Mouse (Mus musculus): ENCODE measurements around the gene Phlpp1. TPM values are rescaled to one million over a fixed set of nuclear protein-coding genes. Genes with fewer than 3 reads are reported as not detected.

Phlpp1 gene
- total RNA-seq, 1 experiment from 2014 or later = 21.5 TPM

GRCm38 (mm10) chr1:106160916-106161315 lies 10.6 kb upstream of the Phlpp1 start:
- no peak for ATAC-seq (ENCODE audit: extremely low read depth, insufficient number of reproducible peaks, low FRiP score, poor library complexity, severe bottlenecking)

DNA sequence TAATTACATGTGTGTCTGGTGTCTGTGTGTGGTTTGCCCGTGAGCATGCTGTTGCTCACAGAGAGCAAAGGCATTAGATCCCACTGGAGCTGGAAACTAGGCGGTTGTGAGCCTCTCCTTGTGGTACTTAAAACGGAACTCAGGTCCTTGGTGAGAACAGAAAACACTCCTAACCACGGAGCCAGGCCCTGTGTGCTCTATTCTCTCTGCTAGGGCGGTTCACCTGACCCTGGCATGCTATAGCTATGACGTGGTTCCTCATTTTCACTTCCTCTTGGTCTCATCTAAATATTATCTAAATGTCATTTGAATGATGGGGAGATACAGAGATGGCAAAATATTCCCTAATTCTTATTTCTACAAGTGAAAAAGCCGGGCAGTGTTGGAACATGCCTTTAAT lies 9.0 kb upstream of the Phlpp1 start:
- ATAC-seq (ENCODE audit: extremely low read depth, insufficient number of reproducible peaks, low FRiP score, poor library complexity, severe bottlenecking) = peak; percentile 98

- no peak for ATAC-seq (ENCODE audit: extremely low read depth, insufficient number of reproducible peaks, low FRiP score, poor library complexity, severe bottlenecking)
Observed at GRCm38 (mm10) chr1:106163401-106163800, 8.2 kb upstream of the Phlpp1 start.

- no peak for ATAC-seq (ENCODE audit: extremely low read depth, insufficient number of reproducible peaks, low FRiP score, poor library complexity, severe bottlenecking)
Observed at GRCm38 (mm10) chr1:106164111-106164510, 7.4 kb upstream of the Phlpp1 start.

DNA sequence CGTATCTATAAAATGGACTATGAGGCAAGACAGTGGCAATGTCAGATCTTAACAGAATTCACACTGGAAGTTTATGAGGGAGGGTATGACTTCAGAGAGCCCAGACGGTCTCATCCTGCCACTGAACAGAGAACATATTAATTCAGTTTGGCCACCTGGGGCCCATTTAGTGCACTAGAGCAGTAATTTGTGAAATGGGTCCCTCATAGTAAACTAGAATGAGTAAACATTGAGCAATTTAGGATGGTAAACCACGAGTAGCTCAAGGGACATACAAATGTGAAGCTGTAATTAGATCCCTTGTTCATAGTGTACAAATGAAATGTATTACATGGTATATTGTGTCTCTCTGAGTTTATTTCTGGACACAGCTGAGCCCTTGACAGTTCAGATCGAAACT lies 3.6 kb upstream of the Phlpp1 start:
- ATAC-seq (ENCODE audit: extremely low read depth, insufficient number of reproducible peaks, low FRiP score, poor library complexity, severe bottlenecking) = no peak

- no peak for ATAC-seq (ENCODE audit: extremely low read depth, insufficient number of reproducible peaks, low FRiP score, poor library complexity, severe bottlenecking)
Observed at GRCm38 (mm10) chr1:106168801-106169200, 2.8 kb upstream of the Phlpp1 start.

DNA sequence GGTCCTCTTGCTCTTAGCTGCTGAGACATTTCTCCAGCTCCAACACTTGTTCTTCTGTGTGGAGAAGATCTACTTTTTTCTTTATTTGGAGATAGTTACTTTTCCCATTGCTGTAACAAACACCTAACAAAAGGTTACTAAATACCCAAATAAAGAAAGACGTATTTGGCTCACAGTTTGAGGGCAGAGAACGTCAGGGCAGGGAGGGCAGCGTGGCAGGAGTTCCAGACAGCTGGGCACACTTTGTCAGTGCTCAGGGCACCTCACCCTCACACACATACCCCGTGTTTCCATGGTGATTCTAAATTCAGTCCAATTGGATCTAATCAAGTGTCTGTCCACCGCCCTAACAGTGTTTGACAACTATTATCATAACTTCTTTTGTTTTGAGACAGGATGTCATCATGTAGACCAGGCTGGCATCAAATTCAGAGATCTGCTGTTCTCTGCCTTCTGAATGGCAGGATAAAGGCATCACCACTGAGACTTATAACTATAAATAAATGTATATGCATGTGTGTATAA lies 1.7 kb upstream of the Phlpp1 start:
- ATAC-seq (ENCODE audit: extremely low read depth, insufficient number of reproducible peaks, low FRiP score, poor library complexity, severe bottlenecking) = no peak

DNA sequence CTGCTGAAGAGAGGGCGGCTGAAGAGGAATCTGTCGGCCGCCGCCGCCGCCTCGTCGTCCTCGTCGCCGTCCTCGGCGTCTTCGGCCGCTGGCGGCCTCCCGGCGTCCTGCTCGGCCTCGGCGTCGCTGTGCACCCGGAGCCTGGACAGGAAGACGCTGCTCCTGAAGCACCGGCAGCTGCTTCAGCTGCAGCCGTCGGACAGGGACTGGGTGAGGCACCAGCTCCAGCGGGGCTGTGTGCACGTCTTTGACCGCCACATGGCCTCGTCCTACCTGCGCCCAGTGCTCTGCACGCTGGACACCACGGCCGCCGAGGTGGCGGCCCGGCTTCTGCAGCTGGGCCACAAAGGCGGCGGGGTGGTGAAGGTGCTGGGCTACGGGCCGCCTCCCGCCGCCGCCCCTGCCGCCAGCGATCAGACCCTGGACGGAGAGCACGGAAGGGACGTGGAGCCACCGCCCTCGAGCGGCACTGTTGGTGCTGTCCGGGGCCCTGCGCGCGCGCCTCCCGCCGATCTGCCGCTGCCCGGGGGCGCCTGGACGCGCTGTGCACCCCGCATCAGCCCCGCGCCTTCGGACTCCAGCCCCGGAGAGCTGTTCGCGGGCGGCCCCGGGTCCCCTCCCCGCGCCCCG lies 864 bp downstream of the Phlpp1 start:
- ATAC-seq (ENCODE audit: extremely low read depth, insufficient number of reproducible peaks, low FRiP score, poor library complexity, severe bottlenecking) = no peak

DNA sequence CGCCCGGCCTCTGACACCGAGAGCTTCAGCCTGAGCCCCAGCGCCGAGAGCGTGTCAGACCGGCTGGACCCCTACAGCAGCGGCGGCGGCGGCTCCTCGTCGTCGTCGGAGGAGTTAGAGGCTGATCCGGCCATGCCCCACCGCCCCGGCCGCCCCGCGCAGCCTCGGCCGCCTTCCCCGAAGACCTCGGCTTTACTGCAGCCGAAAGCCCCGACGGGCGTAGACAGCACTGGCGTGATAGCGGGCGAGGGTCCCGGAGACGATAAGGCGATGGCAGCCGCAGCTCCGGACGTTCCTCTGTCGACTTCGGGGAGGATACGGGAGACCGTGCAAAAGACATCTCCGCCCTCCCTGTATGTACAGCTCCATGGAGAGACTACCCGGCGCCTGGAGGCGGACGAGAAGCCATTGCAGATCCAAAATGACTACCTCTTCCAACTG lies 1.4 kb downstream of the Phlpp1 start:
- no peak for ATAC-seq (ENCODE audit: extremely low read depth, insufficient number of reproducible peaks, low FRiP score, poor library complexity, severe bottlenecking)

- no peak for ATAC-seq (ENCODE audit: extremely low read depth, insufficient number of reproducible peaks, low FRiP score, poor library complexity, severe bottlenecking)
Observed at GRCm38 (mm10) chr1:106173621-106174156, 2.1 kb downstream of the Phlpp1 start.

GRCm38 (mm10) chr1:106174598-106174997 lies 3.0 kb downstream of the Phlpp1 start:
- no peak for ATAC-seq (ENCODE audit: extremely low read depth, insufficient number of reproducible peaks, low FRiP score, poor library complexity, severe bottlenecking)

DNA sequence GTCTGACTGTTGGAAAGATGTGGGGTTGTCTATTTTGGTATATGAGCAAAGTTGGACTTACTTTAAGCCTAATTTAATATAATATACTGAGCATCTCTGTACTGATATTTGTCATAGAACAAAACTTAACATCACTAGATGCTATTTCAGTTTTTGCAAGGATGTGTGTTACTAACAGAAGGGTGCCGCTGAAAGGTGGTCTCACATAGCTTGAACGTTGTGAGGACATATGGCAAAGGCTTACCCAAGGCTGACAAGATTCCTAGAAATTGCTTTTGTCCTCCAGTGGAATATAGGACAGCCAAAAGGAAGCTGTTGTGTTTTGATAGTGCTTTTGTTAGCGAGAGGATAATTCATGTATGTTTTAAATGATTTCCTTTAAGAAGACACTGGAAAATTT lies 3.8 kb downstream of the Phlpp1 start:
- no peak for ATAC-seq (ENCODE audit: extremely low read depth, insufficient number of reproducible peaks, low FRiP score, poor library complexity, severe bottlenecking)

GRCm38 (mm10) chr1:106176791-106177190 lies 5.2 kb downstream of the Phlpp1 start:
- no peak for ATAC-seq (ENCODE audit: extremely low read depth, insufficient number of reproducible peaks, low FRiP score, poor library complexity, severe bottlenecking)

GRCm38 (mm10) chr1:106177868-106178790 lies 6.6 kb downstream of the Phlpp1 start:
- ATAC-seq (ENCODE audit: extremely low read depth, insufficient number of reproducible peaks, low FRiP score, poor library complexity, severe bottlenecking) = no peak

GRCm38 (mm10) chr1:106183701-106184100 lies 12.1 kb downstream of the Phlpp1 start:
- no peak for ATAC-seq (ENCODE audit: extremely low read depth, insufficient number of reproducible peaks, low FRiP score, poor library complexity, severe bottlenecking)

DNA sequence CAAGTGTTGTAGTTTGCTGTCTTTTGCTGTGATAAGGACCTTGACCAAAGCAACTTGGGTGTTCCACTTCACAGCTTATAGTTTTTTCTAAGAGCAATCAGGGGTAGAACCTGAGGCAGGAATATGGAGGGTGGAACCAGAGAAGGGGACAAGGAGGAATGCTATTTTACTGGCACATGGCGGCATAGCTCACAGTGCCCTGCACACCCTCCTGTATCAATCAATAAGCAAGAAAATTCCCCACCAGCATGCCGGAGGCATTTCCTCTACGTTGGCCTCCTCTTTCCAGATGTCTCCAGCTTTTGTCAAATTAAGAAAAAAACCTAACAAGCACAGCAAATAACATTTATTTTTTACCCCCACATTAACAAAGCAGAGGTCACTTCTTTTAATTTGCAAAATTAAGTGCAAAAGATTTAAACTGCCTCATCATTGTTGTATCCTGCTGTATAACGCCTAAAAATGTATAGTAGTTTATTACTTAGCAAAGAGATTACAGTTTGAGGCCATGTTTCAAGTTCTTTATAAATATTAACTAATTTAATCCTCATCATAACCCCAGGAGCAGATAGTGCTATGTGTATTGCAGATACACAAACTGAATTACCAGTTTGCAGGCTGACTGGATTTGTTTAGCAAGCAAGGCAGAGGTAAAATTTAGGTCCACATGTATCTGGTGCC lies 13.4 kb downstream of the Phlpp1 start:
- no peak for ATAC-seq (ENCODE audit: extremely low read depth, insufficient number of reproducible peaks, low FRiP score, poor library complexity, severe bottlenecking)

GRCm38 (mm10) chr1:106185461-106185924 lies 13.9 kb downstream of the Phlpp1 start:
- ATAC-seq (ENCODE audit: extremely low read depth, insufficient number of reproducible peaks, low FRiP score, poor library complexity, severe bottlenecking) = no peak

- no peak for ATAC-seq (ENCODE audit: extremely low read depth, insufficient number of reproducible peaks, low FRiP score, poor library complexity, severe bottlenecking)
Observed at GRCm38 (mm10) chr1:106186062-106186461, 14.5 kb downstream of the Phlpp1 start.

DNA sequence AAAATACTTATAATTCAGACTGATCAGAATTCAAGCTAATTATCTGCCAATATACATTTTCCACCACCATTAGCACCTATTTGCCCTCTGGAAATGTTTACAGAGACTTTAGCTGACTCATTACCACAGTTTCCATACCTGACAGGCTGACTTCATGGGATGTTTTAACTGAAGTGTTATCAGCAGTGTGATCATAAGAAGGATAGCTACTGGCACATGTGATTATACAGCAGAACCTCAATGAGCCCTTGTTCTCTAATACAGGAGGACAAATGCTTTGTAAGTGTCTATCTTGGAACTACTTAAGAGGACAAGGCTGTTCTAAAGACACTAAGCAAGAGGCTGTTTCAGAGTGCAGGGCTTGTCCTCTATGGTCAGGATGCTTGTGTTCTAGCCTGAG lies 15.9 kb downstream of the Phlpp1 start:
- ATAC-seq (ENCODE audit: extremely low read depth, insufficient number of reproducible peaks, low FRiP score, poor library complexity, severe bottlenecking) = no peak

Data from neutrophil, adult 5-6 weeks (primary cell).